Mouse (Mus musculus): ENCODE data around the gene Tekt3.

- TF ChIP-seq MAX (IDR thresholded peaks at IDR 0.05; ENCODE audit: low read length) (no peak), EP300 (IDR thresholded peaks at IDR 0.05; ENCODE audit: low read depth in 1 of 2, low read length in 2 of 2) (no peak)
These were observed 82.0 kb downstream of the Tekt3 start for GRCm38 (mm10) chr11:63143486-63143885.

Measured in MEL (cell line).